Mouse (Mus musculus) spleen, adult 2 months (tissue): ENCODE results near the gene Ror1. TPM values are rescaled to one million over a fixed set of nuclear protein-coding genes. Genes with fewer than 3 reads are reported as not detected.

Source experiments
- DNase-seq, 2 experiments: peaks; one replicate each; pipeline versions ENCODE4 v3.0.0 to v3.0.0-alpha.2; 2012 to 2021; ENCODE audit warnings: low spot score in 2 of 2, low read depth in 1 of 2
- H3K27ac ChIP-seq: fragments of 200-500 bp; 2 replicates; pipeline ENCODE4 v1.5.1; 2012; ENCODE audit warnings: low read length, inconsistent platforms; ENCODE audit not compliant: insufficient read depth
- H3K27me3 ChIP-seq: fragments of 200-500 bp; 2 replicates; pipeline ENCODE4 v1.6.1; 2012; ENCODE audit warnings: mild to moderate bottlenecking, moderate library complexity, low read length, inconsistent platforms; ENCODE audit not compliant: control insufficient read depth, insufficient read depth
- H3K36me3 ChIP-seq: fragments of 200-500 bp; 2 replicates; pipeline ENCODE4 v1.6.1; 2012; ENCODE audit warnings: mild to moderate bottlenecking, low read length, inconsistent platforms; ENCODE audit not compliant: control insufficient read depth, insufficient read depth
- H3K4me1 ChIP-seq: fragments of 200-500 bp; 2 replicates; pipeline ENCODE4 v1.6.1; 2011; ENCODE audit warnings: inconsistent platforms; ENCODE audit not compliant: control insufficient read depth, insufficient read depth, insufficient read length
- H3K4me3 ChIP-seq: fragments of 200-500 bp; 2 replicates; pipeline ENCODE4 v1.5.1; 2011; ENCODE audit warnings: mild to moderate bottlenecking, inconsistent platforms; ENCODE audit not compliant: insufficient read depth, insufficient read length; ENCODE audit errors: extremely low read depth
- CTCF ChIP-seq: fragments of 200-500 bp; IDR thresholded peaks from 2 replicates; pipeline ENCODE4 v1.5.1; 2011; ENCODE audit warnings: mild to moderate bottlenecking, inconsistent platforms; ENCODE audit not compliant: insufficient read depth, insufficient read length, insufficient replicate concordance; ENCODE audit errors: extremely low read depth
- POLR2A ChIP-seq: fragments of 200-500 bp; IDR thresholded peaks from 2 replicates; pipeline ENCODE4 v1.6.1; 2011; ENCODE audit warnings: low read depth, low read length, inconsistent platforms
- WGBS: fragments of 180-500 bp; shearing (Covaris S2); methylation state at CpG from one replicate; pipeline ENCODE4 v1.1.7; 2018; 5-methylcytosine and 5-hydroxymethylcytosine counted together
- polyA plus RNA-seq: library from polyadenylated mRNA; depleted of rRNA; stranded (reverse); fragments of >200 nt; gene quantifications from 2 replicates; pipeline ENCODE4 v1.2.3, GENCODE M21; 2012

Ror1 gene
- polyA plus RNA-seq, 1 experiment = 0.64 TPM

- Histone ChIP-seq H3K4me3 (no peak overlapping the region), H3K27me3 (no peaks in the 10 kb centered on the region), H3K36me3 (no peaks in the 10 kb centered on the region), H3K4me1 (no peaks in the 10 kb centered on the region), H3K27ac (no peak overlapping the region)
- DNase-seq = no peak
- no peak for TF ChIP-seq POLR2A
- TF ChIP-seq CTCF = no peak
- WGBS = 89% methylated on average over 3 of the region's 3 CpGs
These were observed 20.8 kb downstream of the Ror1 start for GRCm38 (mm10) chr4:100116366-100116765.

GRCm38 (mm10) chr4:100118676-100119075 lies 23.1 kb downstream of the Ror1 start:
- no peak for DNase-seq

GRCm38 (mm10) chr4:100119431-100119830 lies 23.8 kb downstream of the Ror1 start:
- H3K27ac ChIP-seq = no peak overlapping the region
- H3K36me3 ChIP-seq = no peaks in the 10 kb centered on the region
- no peaks in the 10 kb centered on the region for H3K4me1 ChIP-seq
- no peak overlapping the region for H3K4me3 ChIP-seq
- TF ChIP-seq POLR2A = no peak
- TF ChIP-seq CTCF = no peak
- no peaks in the 10 kb centered on the region for H3K27me3 ChIP-seq
- DNase-seq = no peak
- WGBS = 94% methylated on average over 1 of the region's 1 CpGs

More at GRCm38 (mm10) chr4:100118676-100119075, 23.1 kb downstream of the Ror1 start:
- H3K4me1 ChIP-seq = no peaks in the 10 kb centered on the region
- 84% methylated on average over 4 of the region's 4 CpGs for WGBS
- H3K36me3 ChIP-seq = no peaks in the 10 kb centered on the region
- no peak for TF ChIP-seq CTCF
- TF ChIP-seq POLR2A = no peak
- no peak overlapping the region for H3K27ac ChIP-seq
- no peak overlapping the region for H3K4me3 ChIP-seq
- H3K27me3 ChIP-seq = no peaks in the 10 kb centered on the region

GRCm38 (mm10) chr4:100120547-100120946 lies 25.0 kb downstream of the Ror1 start:
- 91% methylated on average over 5 of the region's 5 CpGs for WGBS
- no peaks in the 10 kb centered on the region for H3K4me1 ChIP-seq
- no peak for TF ChIP-seq CTCF
- no peak for TF ChIP-seq POLR2A
- no peak for DNase-seq
- H3K36me3 ChIP-seq = no peaks in the 10 kb centered on the region
- no peak overlapping the region for H3K4me3 ChIP-seq
- H3K27me3 ChIP-seq = no peaks in the 10 kb centered on the region
- H3K27ac ChIP-seq = no peak overlapping the region

GRCm38 (mm10) chr4:100122436-100122835 lies 26.8 kb downstream of the Ror1 start:
- Histone ChIP-seq H3K4me1 (no peaks in the 10 kb centered on the region), H3K36me3 (no peaks in the 10 kb centered on the region), H3K27ac (no peak overlapping the region), H3K4me3 (no peak overlapping the region), H3K27me3 (no peaks in the 10 kb centered on the region)
- TF ChIP-seq CTCF (no peak), POLR2A (no peak)
- DNase-seq = no peak
- 93% methylated on average over 3 of the region's 3 CpGs for WGBS

- no peak overlapping the region for H3K4me3 ChIP-seq
- H3K4me1 ChIP-seq = no peaks in the 10 kb centered on the region
- H3K36me3 ChIP-seq = no peaks in the 10 kb centered on the region
- 80% methylated on average over 3 of the region's 3 CpGs for WGBS
- no peak for TF ChIP-seq CTCF
- TF ChIP-seq POLR2A = no peak
- no peak for DNase-seq
- no peak overlapping the region for H3K27ac ChIP-seq
- no peaks in the 10 kb centered on the region for H3K27me3 ChIP-seq
These were observed 27.9 kb downstream of the Ror1 start for GRCm38 (mm10) chr4:100123519-100123918.

- no peak for TF ChIP-seq POLR2A
- TF ChIP-seq CTCF = no peak
- Histone ChIP-seq H3K27ac (no peak overlapping the region), H3K4me3 (no peak overlapping the region), H3K4me1 (no peaks in the 10 kb centered on the region), H3K27me3 (no peaks in the 10 kb centered on the region), H3K36me3 (no peaks in the 10 kb centered on the region)
- no peak for DNase-seq
These were observed 28.5 kb downstream of the Ror1 start for GRCm38 (mm10) chr4:100124056-100124455.

- Histone ChIP-seq H3K4me3 (no peak overlapping the region), H3K4me1 (no peaks in the 10 kb centered on the region), H3K36me3 (no peaks in the 10 kb centered on the region), H3K27me3 (no peaks in the 10 kb centered on the region), H3K27ac (no peak overlapping the region)
- 91% methylated on average over 1 of the region's 1 CpGs for WGBS
- TF ChIP-seq CTCF (no peak), POLR2A (no peak)
- DNase-seq = no peak
These were observed 29.3 kb downstream of the Ror1 start for GRCm38 (mm10) chr4:100124935-100125334.
